Mouse (Mus musculus): ENCODE results near the gene Ehbp1. TPM values are rescaled to one million over a fixed set of nuclear protein-coding genes. Genes with fewer than 3 reads are reported as not detected.

Gene Ehbp1
- total and polyA plus RNA-seq, 3 experiments: 2.5 to 4.0 (median 3.1) TPM

DNA sequence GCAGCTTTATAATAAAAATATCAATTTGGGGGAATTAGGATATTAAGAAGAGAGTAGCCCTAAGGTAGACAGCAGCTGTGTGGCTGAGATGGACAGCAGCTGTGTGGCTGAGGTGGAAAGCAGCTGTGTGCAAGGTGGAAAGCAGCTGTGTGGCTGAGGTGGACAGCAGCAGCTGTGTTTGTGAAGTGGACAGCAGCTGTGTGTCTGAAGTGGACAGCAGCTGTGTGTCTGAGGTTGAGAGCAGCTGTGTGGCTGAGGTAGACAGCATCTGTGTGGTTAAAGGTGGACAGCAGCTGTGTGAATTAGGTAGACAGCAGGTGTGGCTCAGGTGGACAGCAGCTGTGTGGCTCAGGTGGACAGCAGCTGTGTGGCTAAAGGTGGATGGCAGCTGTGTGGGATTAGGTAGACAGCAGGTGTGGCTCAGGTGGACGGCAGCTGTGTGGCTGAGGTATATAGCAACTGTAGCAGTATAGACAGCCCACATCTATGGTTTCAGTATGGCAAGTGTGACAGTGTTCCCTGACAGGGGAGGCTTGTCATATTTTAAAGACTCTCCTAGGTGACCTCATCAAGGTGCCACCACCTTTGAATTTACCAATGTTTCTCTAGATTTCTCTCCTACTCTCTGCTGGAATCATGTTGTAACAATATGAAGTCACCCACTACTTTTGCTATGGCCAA lies 30.7 kb upstream of the Ehbp1 start:
- Histone ChIP-seq H3K27ac (ENCODE audit: insufficient read depth, low read depth) (no peak overlapping the region), H3K4me3 (replicated peaks in 1 of 3; ENCODE audit: low read depth in 2 of 3, low read length in 2 of 3, poor library complexity in 1 of 3) (no peak overlapping the region), H3K9me3 (replicated peaks; ENCODE audit: low read length) (no peaks in the 10 kb centered on the region), H3K4me2 (ENCODE audit: insufficient read depth, low read depth, poor library complexity, severe bottlenecking) (no peak overlapping the region), H3K36me3 (replicated peaks in 1 of 2; ENCODE audit: control insufficient read depth in 1 of 2, insufficient read depth in 1 of 2, low read length in 1 of 2) (no peaks in the 10 kb centered on the region), H3K9ac (ENCODE audit: insufficient read depth, low read depth) (no peak overlapping the region), H3K27me3 (replicated peaks) (no peaks in the 10 kb centered on the region), H3K4me1 (ENCODE audit: control insufficient read depth in 1 of 2, insufficient read depth in 2 of 2) (peaks cover 0 to 4% of the 10 kb centered on the region in 2 experiments; a peak in 1 of 4 replicates), H3K79me2 (replicated peaks; ENCODE audit: control insufficient read depth, extremely low read depth, insufficient read depth, poor library complexity, severe bottlenecking) (no peaks in the 10 kb centered on the region)
- DNase-seq (ENCODE audit: extremely low read depth): no peak
- dilution Hi-C loops (cut with MboI; ENCODE audit: extremely low pct_ligation_motif_present, extremely low pct_unique_long_range_greater_than_20kb, low sequenced_read_pairs): no loop called here
- TF ChIP-seq NRF1 (IDR thresholded peaks at IDR 0.05; ENCODE audit: low read depth, low read length): no peak
- TF ChIP-seq CHD1 (IDR thresholded peaks at IDR 0.05; ENCODE audit: low read depth, low read length): no peak
- 0 out of 2 replicates have a peak, but pooled peaks have one; percentile 16 for TF ChIP-seq TCF12 (IDR thresholded peaks at IDR 0.05; ENCODE audit: low read depth, low read length)
- in situ Hi-C loops (cut with MboI; ENCODE audit: low pct_ligation_motif_present, low pct_unique_long_range_greater_than_20kb, low sequenced_read_pairs): no loop called here

- Histone ChIP-seq H3K4me3 (replicated peaks in 1 of 3; ENCODE audit: low read depth in 2 of 3, low read length in 2 of 3, poor library complexity in 1 of 3) (no peak overlapping the region), H3K79me2 (replicated peaks; ENCODE audit: control insufficient read depth, extremely low read depth, insufficient read depth, poor library complexity, severe bottlenecking) (no peaks in the 10 kb centered on the region), H3K27ac (ENCODE audit: insufficient read depth, low read depth) (no peak overlapping the region), H3K9ac (ENCODE audit: insufficient read depth, low read depth) (no peak overlapping the region), H3K27me3 (replicated peaks) (no peaks in the 10 kb centered on the region), H3K4me1 (ENCODE audit: control insufficient read depth in 1 of 2, insufficient read depth in 2 of 2) (no peaks in the 10 kb centered on the region), H3K4me2 (ENCODE audit: insufficient read depth, low read depth, poor library complexity, severe bottlenecking) (no peak overlapping the region), H3K36me3 (replicated peaks in 1 of 2; ENCODE audit: control insufficient read depth in 1 of 2, insufficient read depth in 1 of 2, low read length in 1 of 2) (no peaks in the 10 kb centered on the region), H3K9me3 (replicated peaks; ENCODE audit: low read length) (no peaks in the 10 kb centered on the region)
- dilution Hi-C loops (cut with MboI; ENCODE audit: extremely low pct_ligation_motif_present, extremely low pct_unique_long_range_greater_than_20kb, low sequenced_read_pairs): no loop called here
- DNase-seq (ENCODE audit: extremely low read depth): no peak
- in situ Hi-C loops (cut with MboI; ENCODE audit: low pct_ligation_motif_present, low pct_unique_long_range_greater_than_20kb, low sequenced_read_pairs): no loop called here
- TF ChIP-seq ZKSCAN1 (IDR thresholded peaks at IDR 0.05; ENCODE audit: borderline replicate concordance, low read depth, low read length) (no peak), MAFK (IDR thresholded peaks at IDR 0.05; ENCODE audit: insufficient replicate concordance, low read length) (no peak), USF2 (conservative IDR thresholded peaks at IDR 0.05; ENCODE audit: low read depth, low read length) (no peak), IRF4 (IDR thresholded peaks at IDR 0.05; ENCODE audit: low read depth, low read length) (no peak), POLR2A (IDR thresholded peaks at IDR 0.05; ENCODE audit: low read depth, low read length) (no peak), RCOR1 (conservative IDR thresholded peaks at IDR 0.05; ENCODE audit: low read depth, low read length) (no peak), UBTF (IDR thresholded peaks at IDR 0.05; ENCODE audit: low read depth, low read length) (no peak), MXI1 (IDR thresholded peaks at IDR 0.05; ENCODE audit: low read depth, low read length) (no peak), ZC3H11A (IDR thresholded peaks at IDR 0.05; ENCODE audit: low read depth, low read length) (no peak), MAZ (IDR thresholded peaks at IDR 0.05; ENCODE audit: low read depth, low read length) (no peak), TBP (conservative IDR thresholded peaks at IDR 0.05; ENCODE audit: low read depth, low read length) (no peak), POLR2AphosphoS2 (IDR thresholded peaks at IDR 0.05; ENCODE audit: low read depth, low read length) (no peak), JUN (IDR thresholded peaks at IDR 0.05; ENCODE audit: insufficient read depth, low read depth, low read length) (no peak), ZMIZ1 (IDR thresholded peaks at IDR 0.05; ENCODE audit: low read depth, low read length) (no peak), NELFE (IDR thresholded peaks at IDR 0.05; ENCODE audit: low read depth, low read length) (no peak), GABPA (IDR thresholded peaks at IDR 0.05; ENCODE audit: insufficient replicate concordance, low read depth, low read length) (no peak), MAX (IDR thresholded peaks at IDR 0.05; ENCODE audit: low read length) (no peak), EP300 (IDR thresholded peaks at IDR 0.05; ENCODE audit: low read length) (no peak)
Observed at GRCm38 (mm10) chr11:22369841-22370240, 27.7 kb upstream of the Ehbp1 start.

Data from CH12.LX (cell line).